In genomic region chr8:105290554-105291314, GRCm38 (mm10) we compare ENCODE assay signal across 8 mouse cellular contexts. TPM values are rescaled to one million over a fixed set of nuclear protein-coding genes. Genes with fewer than 3 reads are reported as not detected.
DNase-seq lines count a peak whose midpoint lies in the region; ATAC-seq and TF ChIP-seq lines count a peak whose summit lies in the region.

No protein-coding gene starts in this region.

- no peak overlapping the region for H3ac ChIP-seq in C2C12 (ENCODE audit: control insufficient read depth, insufficient read length, low read depth)

- peak; percentile 93 for DNase-seq in adrenal gland, postnatal 25 days
- peak; percentile 90 for DNase-seq in embryonic facial prominence, embryonic 14.5 days (ENCODE audit: low spot score)
- DNase-seq in kidney, postnatal 0 days (ENCODE audit: low spot score): peak; percentile 94

- peaks cover 9% of the 10 kb centered on the region; the same call in 1 of the 2 replicates for H3K4me1 ChIP-seq in embryonic facial prominence, embryonic 14.5 days (ENCODE audit: control insufficient read depth, insufficient read depth, low read length)
- H3K4me1 ChIP-seq in heart, embryonic 14.5 days (ENCODE audit: control insufficient read depth in 2 of 2, insufficient read depth in 2 of 2, low read length in 2 of 2): peaks cover 6 to 8% of the 10 kb centered on the region in 2 experiments
- peaks cover 18% of the 10 kb centered on the region for H3K4me1 ChIP-seq in kidney, postnatal 0 days (replicated peaks; ENCODE audit: insufficient read depth, low read length)
- H3K4me1 ChIP-seq in liver, embryonic 16.5 days (ENCODE audit: control insufficient read depth, low read depth, low read length): peaks cover 23% of the 10 kb centered on the region
- H3K4me1 ChIP-seq in neural tube, embryonic 12.5 days: peaks cover 33% of the 10 kb centered on the region
- peaks cover 17% of the 10 kb centered on the region for H3K4me1 ChIP-seq in testis, adult 2 months (ENCODE audit: control insufficient read depth, insufficient read depth, low read length)

- peak overlapping the region; percentile 64 for H3K4me2 ChIP-seq in embryonic facial prominence, embryonic 14.5 days (ENCODE audit: low read depth, low read length)
- peak overlapping the region; percentile 84 for H3K4me2 ChIP-seq in heart, embryonic 14.5 days (ENCODE audit: low read length)
- H3K4me2 ChIP-seq in kidney, postnatal 0 days (ENCODE audit: low read length): peak overlapping the region; percentile 81
- peak overlapping the region; percentile 84; the same call in 1 of the 2 replicates for H3K4me2 ChIP-seq in liver, embryonic 16.5 days (ENCODE audit: low read depth, low read length)
- H3K4me2 ChIP-seq in neural tube, embryonic 12.5 days (replicated peaks): peak overlapping the region; percentile 80

- H3K9ac ChIP-seq in embryonic facial prominence, embryonic 14.5 days (ENCODE audit: low read depth, low read length): no peak overlapping the region
- H3K9ac ChIP-seq in heart, embryonic 14.5 days (ENCODE audit: low read length): no peak overlapping the region
- H3K9ac ChIP-seq in kidney, postnatal 0 days (ENCODE audit: low read depth, low read length): no peak overlapping the region
- H3K9ac ChIP-seq in liver, embryonic 16.5 days (ENCODE audit: low read depth, low read length): no peak overlapping the region
- peak overlapping the region; percentile 41; the same call in 1 of the 2 replicates for H3K9ac ChIP-seq in neural tube, embryonic 12.5 days

- no peaks in the 10 kb centered on the region for H3K36me3 ChIP-seq in C2C12 (ENCODE audit: control insufficient read depth, insufficient read depth)
- H3K36me3 ChIP-seq in embryonic facial prominence, embryonic 14.5 days (ENCODE audit: control insufficient read depth, insufficient read depth, low read length): 0 out of 2 replicates have a peak, but pooled peaks cover under 1% of the 10 kb centered on the region
- no peaks in the 10 kb centered on the region for H3K36me3 ChIP-seq in heart, embryonic 14.5 days (ENCODE audit: control insufficient read depth, insufficient read depth, low read length)
- H3K36me3 ChIP-seq in kidney, postnatal 0 days (ENCODE audit: insufficient read depth, low read length): no peaks in the 10 kb centered on the region
- no peaks in the 10 kb centered on the region for H3K36me3 ChIP-seq in liver, embryonic 16.5 days (ENCODE audit: control insufficient read depth, insufficient read depth)
- H3K36me3 ChIP-seq in neural tube, embryonic 12.5 days: peaks cover under 1% of the 10 kb centered on the region; the same call in 1 of the 2 replicates
- no peaks in the 10 kb centered on the region for H3K36me3 ChIP-seq in testis, adult 2 months (ENCODE audit: control insufficient read depth, insufficient read depth, low read length)

- H3K4me3 ChIP-seq in C2C12 (ENCODE audit: insufficient read depth, poor library complexity, severe bottlenecking): no peak overlapping the region
- peak overlapping the region; percentile 57; the same call in 1 of the 2 replicates for H3K4me3 ChIP-seq in embryonic facial prominence, embryonic 14.5 days (ENCODE audit: low read depth, low read length)
- peak overlapping the region in 1 of 2 experiments; percentile 53; a peak in 1 of 4 replicates for H3K4me3 ChIP-seq in heart, embryonic 14.5 days (ENCODE audit: control insufficient read depth in 1 of 2, insufficient read depth in 1 of 2, low read depth in 1 of 2, low read length in 2 of 2)
- H3K4me3 ChIP-seq in kidney, postnatal 0 days (replicated peaks; ENCODE audit: low read depth, low read length): peak overlapping the region; percentile 49; the same call in 1 of the 2 replicates
- no peak overlapping the region for H3K4me3 ChIP-seq in liver, embryonic 16.5 days (ENCODE audit: low read depth, low read length)
- peak overlapping the region; percentile 42 for H3K4me3 ChIP-seq in neural tube, embryonic 12.5 days
- H3K4me3 ChIP-seq in testis, adult 2 months (ENCODE audit: control insufficient read depth, low read depth, low read length): peak overlapping the region; percentile 95

- WGBS in embryonic facial prominence, embryonic 14.5 days: 6% methylated on average over 31 of the region's 31 CpGs
- 8% methylated on average over 31 of the region's 31 CpGs for WGBS in heart, embryonic 14.5 days
- WGBS in kidney, postnatal 0 days: 9% methylated on average over 31 of the region's 31 CpGs
- 16% methylated on average over 31 of the region's 31 CpGs for WGBS in liver, embryonic 16.5 days (ENCODE audit: insufficient replicate concordance)
- 7% methylated on average over 31 of the region's 31 CpGs for WGBS in neural tube, embryonic 12.5 days

- H3K27ac ChIP-seq in embryonic facial prominence, embryonic 14.5 days (replicated peaks; ENCODE audit: low read depth, low read length): no peak overlapping the region
- H3K27ac ChIP-seq in heart, embryonic 14.5 days (replicated peaks in 1 of 2; ENCODE audit: control insufficient read depth in 1 of 2, insufficient read depth in 1 of 2, low read depth in 2 of 2, low read length in 2 of 2): no peak overlapping the region
- no peak overlapping the region for H3K27ac ChIP-seq in kidney, postnatal 0 days
- no peak overlapping the region for H3K27ac ChIP-seq in liver, embryonic 16.5 days (ENCODE audit: low read length)
- no peak overlapping the region for H3K27ac ChIP-seq in neural tube, embryonic 12.5 days
- H3K27ac ChIP-seq in testis, adult 2 months (ENCODE audit: control insufficient read depth, insufficient read depth, low read depth, low read length): no peak overlapping the region

- TF ChIP-seq POLR2A in testis, adult 2 months (IDR thresholded peaks at IDR 0.05; ENCODE audit: control insufficient read depth, low read depth, low read length): no peak

- no peaks in the 10 kb centered on the region for H3K27me3 ChIP-seq in C2C12 (ENCODE audit: control insufficient read depth, insufficient read depth, insufficient read length)
- H3K27me3 ChIP-seq in embryonic facial prominence, embryonic 14.5 days (replicated peaks; ENCODE audit: control insufficient read depth, insufficient read depth, low read length): peaks cover 11% of the 10 kb centered on the region
- H3K27me3 ChIP-seq in heart, embryonic 14.5 days (ENCODE audit: control insufficient read depth, insufficient read depth, low read length): peaks cover 8% of the 10 kb centered on the region
- H3K27me3 ChIP-seq in kidney, postnatal 0 days (ENCODE audit: insufficient read depth, low read length): peaks cover 4% of the 10 kb centered on the region; the same call in 1 of the 2 replicates
- peaks cover 15% of the 10 kb centered on the region for H3K27me3 ChIP-seq in liver, embryonic 16.5 days (ENCODE audit: control insufficient read depth, insufficient read depth, low read depth, low read length)
- peaks cover 18% of the 10 kb centered on the region for H3K27me3 ChIP-seq in neural tube, embryonic 12.5 days (replicated peaks)
- H3K27me3 ChIP-seq in testis, adult 2 months (ENCODE audit: control insufficient read depth, insufficient read depth, low read length): no peaks in the 10 kb centered on the region; the same call in 1 of the 2 replicates

- peak; percentile 89 for TF ChIP-seq CTCF in C2C12 (IDR thresholded peaks at IDR 0.05; ENCODE audit: control insufficient read depth, insufficient read depth, insufficient read length)
- peak; percentile 97 for TF ChIP-seq CTCF in kidney, postnatal 0 days (IDR thresholded peaks at IDR 0.05; ENCODE audit: low read depth)
- TF ChIP-seq CTCF in testis, adult 2 months (IDR thresholded peaks at IDR 0.05; ENCODE audit: control insufficient read depth, insufficient read depth, insufficient replicate concordance, low read depth, low read length): peak; percentile 89

- ATAC-seq in embryonic facial prominence, embryonic 14.5 days (ENCODE audit: low read depth): no peak
- no peak for ATAC-seq in heart, embryonic 14.5 days (ENCODE audit: insufficient number of reproducible peaks, insufficient read depth, low FRiP score, low read depth)
- ATAC-seq in kidney, postnatal 0 days (replicated peaks; ENCODE audit: low FRiP score, low read depth): no peak
- no peak for ATAC-seq in liver, embryonic 16.5 days (ENCODE audit: low read depth)
- no peak for ATAC-seq in neural tube, embryonic 12.5 days (ENCODE audit: low FRiP score, low read depth)

- H3K79me2 ChIP-seq in C2C12 (ENCODE audit: control insufficient read depth, insufficient read depth): peaks cover 30% of the 10 kb centered on the region

- peaks cover 14% of the 10 kb centered on the region for H3K79me3 ChIP-seq in C2C12 (ENCODE audit: low read depth)

- no peaks in the 10 kb centered on the region for H3K9me3 ChIP-seq in embryonic facial prominence, embryonic 14.5 days (ENCODE audit: control insufficient read depth, low read length)
- no peaks in the 10 kb centered on the region for H3K9me3 ChIP-seq in heart, embryonic 14.5 days (ENCODE audit: control insufficient read depth, low read length)
- no peaks in the 10 kb centered on the region for H3K9me3 ChIP-seq in kidney, postnatal 0 days (replicated peaks; ENCODE audit: low read length)
- H3K9me3 ChIP-seq in liver, embryonic 16.5 days (replicated peaks; ENCODE audit: control insufficient read depth, low read length): no peaks in the 10 kb centered on the region
- H3K9me3 ChIP-seq in neural tube, embryonic 12.5 days: no peaks in the 10 kb centered on the region

RNA-seq across cellular contexts. Expression of gene 4931428F04Rik, which starts 1.1 kb away (rescaled TPM):
- polyA plus RNA-seq in C2C12 (2012; fragmentation: generic; extraction: Trizol): 6.0 TPM
- total RNA-seq in adrenal gland, postnatal 25 days (2021): 1.9 and 3.7 TPM in 2 replicates
- polyA plus RNA-seq in embryonic facial prominence, embryonic 14.5 days (2014; fragmentation: Nextera tagmentation; extraction: Ambion mirVana): 8.1 and 10.6 TPM in 2 replicates
- 4.0 and 7.2 TPM in 2 replicates for polyA plus RNA-seq in heart, embryonic 14.5 days (2014; fragmentation: Nextera tagmentation; extraction: Ambion mirVana)
- 5.5 and 6.2 TPM in 2 replicates for polyA plus RNA-seq in kidney, postnatal 0 days (2015; fragmentation: Nextera tagmentation; extraction: Ambion mirVana)
- polyA plus RNA-seq in liver, embryonic 16.5 days (2015; fragmentation: Nextera tagmentation; extraction: Ambion mirVana): 0.55 and 0.84 TPM in 2 replicates
- 70.6 and 78.4 TPM in 2 replicates for polyA plus RNA-seq in neural tube, embryonic 12.5 days (2016; fragmentation: Nextera tagmentation; extraction: Ambion mirVana)
- 78.2 and 90.9 TPM in 2 replicates for polyA plus RNA-seq in testis, adult 2 months (2012; rRNA removed)

RNA-seq across cellular contexts. Expression of gene Exoc3l, which starts 5.2 kb away (rescaled TPM):
- polyA plus RNA-seq in C2C12 (2012; fragmentation: generic; extraction: Trizol): 0.97 TPM
- total RNA-seq in adrenal gland, postnatal 25 days (2021): 28.1 and 32.0 TPM in 2 replicates
- 7.7 and 8.9 TPM in 2 replicates for polyA plus RNA-seq in embryonic facial prominence, embryonic 14.5 days (2014; fragmentation: Nextera tagmentation; extraction: Ambion mirVana)
- polyA plus RNA-seq in heart, embryonic 14.5 days (2014; fragmentation: Nextera tagmentation; extraction: Ambion mirVana): 13.7 and 14.7 TPM in 2 replicates
- polyA plus RNA-seq in kidney, postnatal 0 days (2015; fragmentation: Nextera tagmentation; extraction: Ambion mirVana): 15.9 and 18.5 TPM in 2 replicates
- polyA plus RNA-seq in liver, embryonic 16.5 days (2015; fragmentation: Nextera tagmentation; extraction: Ambion mirVana): 5.9 and 6.5 TPM in 2 replicates
- 15.9 and 16.3 TPM in 2 replicates for polyA plus RNA-seq in neural tube, embryonic 12.5 days (2016; fragmentation: Nextera tagmentation; extraction: Ambion mirVana)
- 28.2 and 28.5 TPM in 2 replicates for polyA plus RNA-seq in testis, adult 2 months (2012; rRNA removed)

RNA-seq across cellular contexts. Expression of gene E2f4, which starts 6.7 kb away (rescaled TPM):
- 59.5 TPM for polyA plus RNA-seq in C2C12 (2012; fragmentation: generic; extraction: Trizol)
- 44.1 and 45.5 TPM in 2 replicates for total RNA-seq in adrenal gland, postnatal 25 days (2021)
- polyA plus RNA-seq in embryonic facial prominence, embryonic 14.5 days (2014; fragmentation: Nextera tagmentation; extraction: Ambion mirVana): 72.2 and 73.8 TPM in 2 replicates
- polyA plus RNA-seq in heart, embryonic 14.5 days (2014; fragmentation: Nextera tagmentation; extraction: Ambion mirVana): 50.3 and 51.3 TPM in 2 replicates
- 55.2 and 57.9 TPM in 2 replicates for polyA plus RNA-seq in kidney, postnatal 0 days (2015; fragmentation: Nextera tagmentation; extraction: Ambion mirVana)
- 169 and 187 TPM in 2 replicates for polyA plus RNA-seq in liver, embryonic 16.5 days (2015; fragmentation: Nextera tagmentation; extraction: Ambion mirVana)
- polyA plus RNA-seq in neural tube, embryonic 12.5 days (2016; fragmentation: Nextera tagmentation; extraction: Ambion mirVana): 66.0 and 75.6 TPM in 2 replicates
- polyA plus RNA-seq in testis, adult 2 months (2012; rRNA removed): 64.1 and 67.7 TPM in 2 replicates

RNA-seq across cellular contexts. Expression of gene Elmo3, which starts 14.7 kb away (rescaled TPM):
- polyA plus RNA-seq in C2C12 (2012; fragmentation: generic; extraction: Trizol): 0.50 TPM
- 3.9 and 9.8 TPM in 2 replicates for total RNA-seq in adrenal gland, postnatal 25 days (2021)
- polyA plus RNA-seq in embryonic facial prominence, embryonic 14.5 days (2014; fragmentation: Nextera tagmentation; extraction: Ambion mirVana): 5.1 and 7.4 TPM in 2 replicates
- polyA plus RNA-seq in heart, embryonic 14.5 days (2014; fragmentation: Nextera tagmentation; extraction: Ambion mirVana): 3.4 TPM in 2 replicates
- polyA plus RNA-seq in kidney, postnatal 0 days (2015; fragmentation: Nextera tagmentation; extraction: Ambion mirVana): 15.5 and 17.4 TPM in 2 replicates
- 4.7 and 5.3 TPM in 2 replicates for polyA plus RNA-seq in liver, embryonic 16.5 days (2015; fragmentation: Nextera tagmentation; extraction: Ambion mirVana)
- polyA plus RNA-seq in neural tube, embryonic 12.5 days (2016; fragmentation: Nextera tagmentation; extraction: Ambion mirVana): 1.5 and 2.2 TPM in 2 replicates
- polyA plus RNA-seq in testis, adult 2 months (2012; rRNA removed): 3.5 and 5.0 TPM in 2 replicates

RNA-seq across cellular contexts. Expression of gene Nol3, which starts 14.8 kb away (rescaled TPM):
- 9.8 TPM for polyA plus RNA-seq in C2C12 (2012; fragmentation: generic; extraction: Trizol)
- total RNA-seq in adrenal gland, postnatal 25 days (2021): 4.4 and 4.7 TPM in 2 replicates
- polyA plus RNA-seq in embryonic facial prominence, embryonic 14.5 days (2014; fragmentation: Nextera tagmentation; extraction: Ambion mirVana): 5.3 and 5.4 TPM in 2 replicates
- 2.9 and 3.4 TPM in 2 replicates for polyA plus RNA-seq in heart, embryonic 14.5 days (2014; fragmentation: Nextera tagmentation; extraction: Ambion mirVana)
- polyA plus RNA-seq in kidney, postnatal 0 days (2015; fragmentation: Nextera tagmentation; extraction: Ambion mirVana): 0.29 and 0.68 TPM in 2 replicates
- 0.12 and 0.19 TPM in 2 replicates for polyA plus RNA-seq in liver, embryonic 16.5 days (2015; fragmentation: Nextera tagmentation; extraction: Ambion mirVana)
- 3.5 and 4.3 TPM in 2 replicates for polyA plus RNA-seq in neural tube, embryonic 12.5 days (2016; fragmentation: Nextera tagmentation; extraction: Ambion mirVana)
- polyA plus RNA-seq in testis, adult 2 months (2012; rRNA removed): 0.09 and 0.11 TPM in 2 replicates

Comparison
In these comparisons a context has a peak if more than half of its experiments do, and no peak if none do; other contexts are left out.
1. H3K4me3 ChIP-seq: peak in embryonic facial prominence, embryonic 14.5 days (single experiment), kidney, postnatal 0 days (single experiment), neural tube, embryonic 12.5 days (single experiment) and testis, adult 2 months (single experiment); none in C2C12 (single experiment) and liver, embryonic 16.5 days (single experiment).
2. Peak in every context shown above with its lines, with median percentiles within 50 percentile points of each other: CTCF ChIP-seq, DNase-seq and H3K4me2 ChIP-seq.